Comparison of ENCODE assay signal across 8 mouse cellular contexts in genomic region chr11:68623871-68624258, GRCm38 (mm10). TPM values are rescaled to one million over a fixed set of nuclear protein-coding genes. Genes with fewer than 3 reads are reported as not detected.
DNase-seq lines count a peak whose midpoint lies in the region; ATAC-seq and TF ChIP-seq lines count a peak whose summit lies in the region.

No protein-coding gene starts in this region.

- DNase-seq in embryo, embryonic 11 days, result peak; percentile 57
- no peak for DNase-seq in embryo, embryonic 9.5 days (ENCODE audit: extremely low spot score)
- DNase-seq in heart, postnatal 4 days, result peak; percentile 19
- no peak for DNase-seq in spleen, postnatal 10 days (ENCODE audit: low spot score in 2 of 2)
- DNase-seq in urinary bladder, postnatal 14 days (ENCODE audit: low spot score), result no peak

- H3K27ac ChIP-seq in liver, embryonic 16.5 days (ENCODE audit: low read length), result no peak overlapping the region

- H3K4me1 ChIP-seq in liver, embryonic 16.5 days (ENCODE audit: control insufficient read depth, low read depth, low read length), result no peaks in the 10 kb centered on the region; the same call in 1 of the 2 replicates

- no peak overlapping the region for H3K9ac ChIP-seq in liver, embryonic 16.5 days (ENCODE audit: low read depth, low read length)

- no peaks in the 10 kb centered on the region for H3K79me2 ChIP-seq in C2C12 (ENCODE audit: control insufficient read depth, insufficient read depth)

- peak overlapping the region; percentile 30 for H3ac ChIP-seq in C2C12 (ENCODE audit: control insufficient read depth, insufficient read length, low read depth)

- TF ChIP-seq CTCF in C2C12 (IDR thresholded peaks at IDR 0.05; ENCODE audit: control insufficient read depth, insufficient read depth, insufficient read length), result no peak

- no peak overlapping the region for H3K4me3 ChIP-seq in C2C12 (ENCODE audit: insufficient read depth, poor library complexity, severe bottlenecking)
- no peak overlapping the region for H3K4me3 ChIP-seq in liver, embryonic 16.5 days (ENCODE audit: low read depth, low read length)

- peak overlapping the region; percentile 51; the same call in 1 of the 2 replicates for H3K4me2 ChIP-seq in liver, embryonic 16.5 days (ENCODE audit: low read depth, low read length)

- H3K27me3 ChIP-seq in C2C12 (ENCODE audit: control insufficient read depth, insufficient read depth, insufficient read length), result no peaks in the 10 kb centered on the region
- H3K27me3 ChIP-seq in liver, embryonic 16.5 days (ENCODE audit: control insufficient read depth, insufficient read depth, low read depth, low read length), result no peaks in the 10 kb centered on the region

- no peak for ATAC-seq in liver, embryonic 16.5 days (ENCODE audit: low read depth)
- ATAC-seq in inflammation-experienced regulatory T-cells, adult 6 months, result no peak

- H3K9me3 ChIP-seq in liver, embryonic 16.5 days (replicated peaks; ENCODE audit: control insufficient read depth, low read length), result no peaks in the 10 kb centered on the region

- WGBS in liver, embryonic 16.5 days (ENCODE audit: insufficient replicate concordance), result 24% methylated on average over 5 of the region's 5 CpGs

- no peaks in the 10 kb centered on the region for H3K36me3 ChIP-seq in C2C12 (ENCODE audit: control insufficient read depth, insufficient read depth)
- H3K36me3 ChIP-seq in liver, embryonic 16.5 days (ENCODE audit: control insufficient read depth, insufficient read depth), result no peaks in the 10 kb centered on the region

- no peaks in the 10 kb centered on the region for H3K79me3 ChIP-seq in C2C12 (ENCODE audit: low read depth)

TF ChIP-seq in C2C12, 6 proteins besides CTCF, POLR2A, EP300 and RAD21:
- TF ChIP-seq MAX (IDR thresholded peaks at IDR 0.05) (no peak), MYOD1 (IDR thresholded peaks at IDR 0.05; ENCODE audit: control insufficient read depth, insufficient read length, low read depth) (no peak), CEBPB (IDR thresholded peaks at IDR 0.05; ENCODE audit: low read depth) (no peak)

RNA-seq across cellular contexts. Expression of gene Ccdc42, which starts 37.0 kb away (rescaled TPM):
- polyA plus RNA-seq in C2C12 (2012; fragmentation: generic; extraction: Trizol), result not detected
- under 1 TPM in 1 of 2 experiments, not detected in 1; 0.25 TPM for total RNA-seq in heart, postnatal 4 days (2021)
- not detected in 2 replicates for polyA plus RNA-seq in liver, embryonic 16.5 days (2015; fragmentation: Nextera tagmentation; extraction: Ambion mirVana)
- not detected for polyA plus RNA-seq in inflammation-experienced regulatory T-cells, adult 6 months (2017; shearing (Covaris generic))

Comparison
In these comparisons a context has a peak if more than half of its experiments do, and no peak if none do; other contexts are left out.
1. DNase-seq: peak in embryo, embryonic 11 days (single experiment) and heart, postnatal 4 days (single experiment); none in embryo, embryonic 9.5 days (single experiment), spleen, postnatal 10 days (0 of 2) and urinary bladder, postnatal 14 days (single experiment).